Mouse (Mus musculus) lung, postnatal 0 days (tissue): ENCODE results near the gene Abcc8. TPM values are rescaled to one million over a fixed set of nuclear protein-coding genes. Genes with fewer than 3 reads are reported as not detected.

Experiments used
- ATAC-seq: fragments of 200-750 bp; cut with Nextera tagmentation; 2 replicates; pipeline ENCODE4 v1.8.0; 2017; ENCODE audit warnings: moderate library complexity
- DNase-seq: peaks from one replicate; pipeline ENCODE4 v3.0.0-alpha.2; 2016; ENCODE audit warnings: low spot score
- H3K27ac ChIP-seq: fragments of 300-500 bp; sonication (generic); 2 replicates; pipeline ENCODE4 v1.5.1; 2014; ENCODE audit warnings: antibody characterized with exemption, mild to moderate bottlenecking, low read length, mixed read lengths
- H3K27me3 ChIP-seq: fragments of 300-500 bp; sonication (generic); replicated peaks from 2 replicates; pipeline ENCODE4 v1.6.1; 2014; ENCODE audit warnings: low read length, mixed read lengths; ENCODE audit not compliant: insufficient read depth
- H3K36me3 ChIP-seq: fragments of 300-500 bp; sonication (generic); 2 replicates; pipeline ENCODE4 v1.6.1; 2014; ENCODE audit warnings: low read length, mixed read lengths; ENCODE audit not compliant: insufficient read depth
- H3K4me1 ChIP-seq: fragments of 300-500 bp; sonication (generic); 2 replicates; pipeline ENCODE4 v1.6.1; 2014; ENCODE audit warnings: antibody characterized with exemption, low read depth, low read length, mixed read lengths; ENCODE audit not compliant: insufficient read depth
- H3K4me2 ChIP-seq: fragments of 300-500 bp; sonication (generic); replicated peaks from 2 replicates; pipeline ENCODE4 v1.6.1; 2014; ENCODE audit warnings: low read depth, mild to moderate bottlenecking, low read length, moderate library complexity, mixed read lengths
- H3K4me3 ChIP-seq: fragments of 300-500 bp; sonication (generic); 2 replicates; pipeline ENCODE4 v1.5.1; 2014; ENCODE audit warnings: low read depth, low read length
- H3K9ac ChIP-seq: fragments of 300-500 bp; sonication (generic); replicated peaks from 2 replicates; pipeline ENCODE4 v1.6.1; 2014; ENCODE audit warnings: low read depth, mild to moderate bottlenecking
- H3K9me3 ChIP-seq: fragments of 300-500 bp; sonication (generic); 2 replicates; pipeline ENCODE4 v1.6.1; 2016; ENCODE audit warnings: low read length, mixed read lengths
- CTCF ChIP-seq: IDR thresholded peaks from 2 replicates; pipeline ENCODE4 v1.5.1; 2016; ENCODE audit warnings: antibody characterized with exemption, mild to moderate bottlenecking
- EP300 ChIP-seq: IDR thresholded peaks from 2 replicates; pipeline ENCODE4 v1.6.1; 2016; ENCODE audit warnings: antibody characterized with exemption, mild to moderate bottlenecking, control low read depth
- WGBS: fragments of 180-500 bp; shearing (Covaris S2); extraction: QIAGEN DNeasy Blood & Tissue Kit; methylation state at CpG from one replicate; pipeline ENCODE4 v1.1.7; 2014; 5-methylcytosine and 5-hydroxymethylcytosine counted together
- polyA plus RNA-seq: library from polyadenylated mRNA; unstranded; fragments of >200 nt; fragmentation: Nextera tagmentation; extraction: Ambion mirVana; gene quantifications from 2 replicates; pipeline ENCODE4 v1.2.1, GENCODE M21; 2015

The Abcc8 gene
- polyA plus RNA-seq, 1 experiment from 2014 or later: 1.1 TPM

DNA sequence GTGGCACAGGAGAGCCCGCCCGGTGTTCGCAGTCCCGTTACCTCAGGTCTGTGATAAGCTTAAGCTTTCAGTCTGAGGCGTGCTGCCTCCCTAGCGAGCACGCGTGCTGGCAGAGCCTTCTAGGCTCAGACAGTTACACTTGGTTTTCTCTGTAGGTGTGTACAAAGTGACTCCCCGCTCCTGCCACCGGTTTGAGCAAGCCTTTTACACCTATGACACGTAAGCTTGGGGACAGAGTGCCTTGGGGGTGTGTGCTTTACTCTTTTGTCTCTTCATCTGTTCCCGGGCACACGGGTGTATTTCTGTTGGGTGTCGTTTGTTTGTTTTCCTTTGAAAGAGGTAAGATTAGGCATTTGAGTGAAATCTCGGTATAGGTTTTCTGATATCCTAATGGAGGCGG is 118.2 kb downstream of the Abcc8 start:
- H3K27me3 ChIP-seq: no peaks in the 10 kb centered on the region
- H3K9me3 ChIP-seq: no peaks in the 10 kb centered on the region
- H3K4me3 ChIP-seq: no peak overlapping the region
- TF ChIP-seq CTCF (no peak), EP300 (no peak)
- no peaks in the 10 kb centered on the region for H3K4me1 ChIP-seq
- 92% methylated on average over 16 of the region's 16 CpGs for WGBS
- ATAC-seq: no peak
- H3K27ac ChIP-seq: no peak overlapping the region
- no peak for DNase-seq
- no peak overlapping the region for H3K9ac ChIP-seq
- H3K4me2 ChIP-seq: no peak overlapping the region
- H3K36me3 ChIP-seq: peaks cover 18% of the 10 kb centered on the region

DNA sequence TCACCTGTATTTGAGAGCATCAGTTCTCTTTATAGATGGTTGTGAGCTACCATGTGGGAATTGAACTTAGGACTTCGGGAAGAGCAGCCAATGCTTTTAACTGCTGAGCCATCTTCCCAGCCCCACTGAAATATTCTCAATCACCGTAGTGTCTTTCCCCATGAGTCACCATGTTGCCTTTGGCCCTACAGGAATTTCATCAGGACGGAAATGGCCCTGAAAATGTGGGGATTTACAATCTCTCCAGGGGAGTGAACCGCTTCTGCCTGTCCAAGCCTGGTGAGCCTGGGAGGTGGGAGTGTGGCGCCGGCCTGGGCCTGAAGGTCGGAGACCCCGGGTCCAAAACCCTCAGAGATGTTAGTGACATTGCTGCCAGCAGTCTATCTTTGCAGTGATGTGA is 119.1 kb downstream of the Abcc8 start:
- WGBS: 94% methylated on average over 8 of the region's 8 CpGs
- ATAC-seq: no peak
- no peaks in the 10 kb centered on the region for H3K9me3 ChIP-seq
- TF ChIP-seq CTCF (no peak), EP300 (no peak)
- H3K4me2 ChIP-seq: no peak overlapping the region
- DNase-seq: no peak
- peaks cover 18% of the 10 kb centered on the region for H3K36me3 ChIP-seq
- H3K9ac ChIP-seq: no peak overlapping the region
- no peaks in the 10 kb centered on the region for H3K27me3 ChIP-seq
- H3K27ac ChIP-seq: no peak overlapping the region
- H3K4me1 ChIP-seq: no peaks in the 10 kb centered on the region
- no peak overlapping the region for H3K4me3 ChIP-seq

DNA sequence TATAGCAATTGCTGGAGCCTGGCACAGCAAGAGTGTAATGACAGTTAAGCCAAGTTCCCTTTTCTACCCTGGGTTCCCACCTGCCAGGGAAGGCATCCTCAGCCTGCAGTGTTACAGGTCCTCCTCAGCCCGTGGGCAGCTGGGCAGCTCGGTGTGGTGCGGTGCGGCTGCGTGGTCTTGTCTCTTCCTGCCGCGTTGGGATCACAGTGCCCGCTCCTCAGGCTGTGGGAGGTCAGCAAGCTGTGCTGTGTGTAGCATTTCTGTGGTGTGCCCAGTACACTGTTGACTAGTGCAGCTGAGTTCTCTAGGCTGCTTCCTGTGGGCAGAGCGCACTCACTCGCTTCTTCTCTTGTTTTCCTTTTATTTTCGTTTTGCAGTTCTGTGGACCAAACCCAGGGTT is 121.0 kb downstream of the Abcc8 start:
- Histone ChIP-seq H3K9me3 (no peaks in the 10 kb centered on the region), H3K4me1 (no peaks in the 10 kb centered on the region), H3K27me3 (no peaks in the 10 kb centered on the region), H3K4me3 (no peak overlapping the region), H3K27ac (no peak overlapping the region), H3K4me2 (no peak overlapping the region), H3K36me3 (peaks cover 18% of the 10 kb centered on the region), H3K9ac (no peak overlapping the region)
- DNase-seq: no peak
- TF ChIP-seq CTCF: no peak
- no peak for TF ChIP-seq EP300
- WGBS: 91% methylated on average over 11 of the region's 11 CpGs
- ATAC-seq: no peak

Other genes starting within 250 kb of the Abcc8 start
- gene Abcc6, start 149.7 kb downstream of the Abcc8 start, polyA plus RNA-seq: 0.26 and 0.37 TPM in 2 replicates
- gene Nomo1, start 146.3 kb downstream of the Abcc8 start, polyA plus RNA-seq: 17.8 and 18.5 TPM in 2 replicates
- gene Kcnj11, start 79.3 kb downstream of the Abcc8 start, polyA plus RNA-seq: 0.44 and 0.45 TPM in 2 replicates
- 0.13 TPM in 1 of 2 replicates, not detected in the other for gene Ush1c, start 58.5 kb upstream of the Abcc8 start, polyA plus RNA-seq
- not detected in 2 replicates for gene Otog, start 61.0 kb upstream of the Abcc8 start, polyA plus RNA-seq
- gene Myod1, start 196.4 kb upstream of the Abcc8 start, polyA plus RNA-seq: not detected in 2 replicates
- gene Kcnc1, start 216.5 kb upstream of the Abcc8 start, polyA plus RNA-seq: 0.06 and 0.07 TPM in 2 replicates